Mouse (Mus musculus) frontal cortex, postnatal 10 days (tissue): ENCODE results near the gene Mlst8.
"Not testable (repeated sequence)": the region's sequence is repeated elsewhere in the genome, so short reads cannot be mapped to it uniquely, and the experiment has no call there.

Source experiments
- DNase-seq, 2 experiments: peaks; one replicate each; pipeline ENCODE4 v3.0.0; 2022; ENCODE audit warnings: low spot score in 2 of 2, mixed read lengths in 1 of 2

Gene Mlst8

DNA sequence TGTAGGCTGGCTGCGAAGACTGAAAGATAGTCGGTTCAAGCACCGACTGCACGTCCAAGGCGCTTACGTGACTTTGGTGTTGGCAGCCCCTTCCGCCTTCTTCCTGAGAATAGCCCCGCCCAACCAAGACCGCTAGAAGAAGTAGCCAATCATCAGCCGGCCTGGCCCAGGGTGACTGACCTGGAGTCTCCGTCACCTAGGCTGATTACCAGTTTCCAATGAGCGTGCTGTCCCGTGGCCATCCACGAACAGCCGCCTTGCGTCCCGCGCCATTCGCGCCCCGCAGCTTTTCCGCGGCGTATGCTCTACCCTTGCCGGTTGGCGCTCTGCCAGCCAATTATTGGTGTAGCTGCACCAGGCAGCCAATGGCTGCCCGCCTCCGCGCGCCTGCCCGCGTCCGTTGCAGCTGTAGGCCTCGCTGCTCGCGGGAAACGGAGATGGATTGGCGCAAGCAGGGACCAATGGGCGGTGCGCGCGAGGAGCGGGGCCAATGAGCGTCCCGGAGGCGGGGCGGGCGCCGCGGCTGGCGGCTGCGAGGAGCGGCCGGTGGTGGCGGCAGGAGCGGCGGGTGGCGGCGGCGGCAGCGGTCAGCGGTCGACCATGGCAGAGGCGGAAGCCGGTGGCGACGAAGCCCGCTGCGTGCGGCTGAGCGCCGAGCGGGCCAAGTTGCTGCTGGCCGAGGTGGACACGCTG lies 8.8 kb downstream of the Mlst8 start, which contains the start of the genes E4f1 and Pgp:
E4f1 (minus strand) TSS at position 404 of the 693 bp plus-strand sequence.
Pgp (plus strand) TSS at position 483 of the 693 bp plus-strand sequence.
- DNase-seq, result peak; percentile 98 to 99

DNA sequence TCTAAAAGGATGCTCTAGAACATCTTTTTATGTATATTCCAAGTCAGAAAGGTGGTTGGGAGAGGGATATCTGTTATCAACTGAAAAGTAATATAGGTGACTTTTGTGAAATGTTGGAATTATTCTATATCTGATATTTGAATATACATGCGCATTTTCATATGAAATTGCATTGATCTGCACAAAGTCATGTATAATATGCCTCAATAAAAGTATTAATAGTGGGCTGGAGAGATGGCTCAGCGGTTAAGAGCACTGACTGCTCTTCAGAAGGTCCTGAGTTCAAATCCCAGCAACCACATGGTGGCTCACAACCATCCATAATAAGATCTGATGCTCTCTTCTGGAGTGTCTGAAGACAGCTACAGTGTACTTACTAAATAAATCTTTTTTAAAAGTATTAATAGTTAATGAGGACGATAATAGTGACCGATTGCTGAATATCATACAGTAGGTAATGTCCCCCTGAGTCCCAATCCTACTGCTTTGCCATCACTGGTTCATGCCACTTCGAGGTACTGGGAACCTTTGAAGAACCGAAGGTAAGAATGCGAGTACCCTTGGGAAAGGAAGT lies 9.5 kb downstream of the Mlst8 start:
- DNase-seq, result no peak

- DNase-seq, result no peak
Observed at GRCm38 (mm10) chr17:24468636-24469246, 10.1 kb downstream of the Mlst8 start.

GRCm38 (mm10) chr17:24463374-24464133 lies 15.3 kb downstream of the Mlst8 start:
- no peak for DNase-seq

DNA sequence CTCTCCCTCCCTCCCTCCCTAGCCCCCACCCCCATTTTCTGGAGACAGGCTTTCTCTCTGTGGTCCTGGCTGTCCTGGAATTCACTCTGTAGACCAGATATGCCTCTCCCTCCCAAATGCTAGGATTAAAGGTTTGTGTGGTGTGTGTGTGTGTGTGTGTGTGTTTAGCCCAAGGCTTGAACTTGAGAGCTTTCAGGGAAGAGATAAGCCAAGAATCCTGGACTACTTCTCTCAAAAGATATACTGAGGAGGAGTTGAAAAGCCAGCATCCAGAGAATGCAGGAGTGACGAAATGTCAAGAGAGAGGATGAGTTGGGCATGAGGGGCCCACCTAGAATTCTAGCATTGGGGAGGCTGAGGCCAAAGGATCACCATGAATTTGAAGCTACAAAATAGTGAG lies 15.9 kb downstream of the Mlst8 start:
- DNase-seq, result no peak

DNA sequence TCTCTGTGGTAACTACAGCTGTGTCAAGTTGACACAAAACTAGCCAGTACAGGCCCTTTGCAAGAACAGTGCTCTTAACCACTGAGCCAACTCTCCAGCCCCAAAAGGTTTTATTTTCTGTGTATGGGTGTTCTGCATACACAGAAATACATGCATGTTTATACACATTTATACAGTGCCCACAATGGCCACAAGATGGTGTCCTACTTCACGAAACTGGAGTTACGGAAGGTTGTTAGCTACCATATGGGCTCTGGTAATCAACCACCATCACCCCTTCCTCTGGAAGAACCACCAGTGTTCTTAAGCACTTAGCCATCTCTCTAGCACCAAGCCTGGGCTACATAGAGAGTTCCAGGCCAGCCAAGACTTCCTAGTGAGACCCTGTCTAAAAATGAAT lies 17.3 kb downstream of the Mlst8 start:
- no peak for DNase-seq

- DNase-seq, result not testable (repeated sequence)
Observed at GRCm38 (mm10) chr17:24455523-24456206, 23.2 kb downstream of the Mlst8 start.

DNA sequence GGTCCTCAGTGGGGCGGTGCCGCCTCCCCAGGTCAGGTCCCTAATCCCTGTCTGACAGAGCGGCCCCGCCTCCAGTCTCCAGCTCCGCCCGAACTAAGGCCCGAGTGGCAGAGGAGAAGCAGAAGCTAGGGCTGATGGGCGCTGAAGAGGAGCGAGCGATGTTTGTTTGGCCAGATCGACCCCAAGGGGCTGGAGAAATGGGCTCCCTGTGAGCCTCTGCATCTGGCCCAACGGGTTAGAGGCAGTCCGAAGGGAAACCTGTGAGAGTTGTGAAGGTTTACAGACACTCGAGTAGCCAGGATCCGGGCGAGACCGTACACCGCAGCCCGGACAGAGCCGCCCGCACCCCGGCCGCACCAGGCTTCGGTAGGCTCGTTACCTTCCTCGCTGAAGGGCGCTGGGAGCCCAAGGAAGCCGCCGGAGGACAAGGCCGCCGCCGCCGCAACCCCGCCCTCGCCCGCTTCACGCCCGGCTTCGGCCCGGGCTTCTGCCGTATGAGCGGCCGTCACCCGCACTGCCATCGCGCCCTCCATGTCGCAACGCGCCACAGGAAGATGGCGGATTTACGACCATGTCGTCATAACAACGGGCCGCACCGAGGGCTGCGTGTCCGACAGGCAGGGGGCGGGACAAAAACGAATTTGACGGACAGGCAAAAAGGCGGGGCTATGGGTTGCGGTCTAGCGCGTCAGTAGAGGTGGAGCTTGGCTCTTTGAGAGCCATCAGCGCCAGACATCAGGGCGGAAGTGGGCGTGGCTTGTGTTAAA lies 23.9 kb downstream of the Mlst8 start:
- peak; percentile 98 to 99 for DNase-seq

DNA sequence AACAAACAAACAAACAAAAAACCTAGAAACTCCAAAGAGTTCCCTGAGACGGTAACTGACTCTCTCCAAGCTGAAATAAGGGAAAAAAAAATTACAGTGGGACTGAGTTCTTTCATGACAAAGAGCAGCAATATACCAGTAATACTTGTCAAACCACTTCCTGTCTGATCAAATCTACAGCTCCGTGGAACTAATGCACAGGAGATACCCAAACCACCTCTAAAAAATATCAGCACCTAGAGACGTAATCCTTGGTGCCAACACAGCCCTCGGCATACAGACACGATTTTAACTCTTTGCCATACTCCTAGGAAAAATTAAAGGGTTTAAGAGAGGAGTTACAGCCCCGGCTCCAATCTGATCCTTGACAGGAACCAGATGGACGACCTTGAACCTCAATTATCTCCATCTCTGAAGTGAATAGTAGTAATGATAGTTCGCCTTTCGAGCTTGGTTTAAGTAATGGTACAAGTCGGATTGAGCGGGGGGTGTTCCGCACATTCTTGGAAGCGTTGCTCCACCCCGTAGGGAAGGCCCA lies 24.6 kb downstream of the Mlst8 start:
- no peak for DNase-seq

DNA sequence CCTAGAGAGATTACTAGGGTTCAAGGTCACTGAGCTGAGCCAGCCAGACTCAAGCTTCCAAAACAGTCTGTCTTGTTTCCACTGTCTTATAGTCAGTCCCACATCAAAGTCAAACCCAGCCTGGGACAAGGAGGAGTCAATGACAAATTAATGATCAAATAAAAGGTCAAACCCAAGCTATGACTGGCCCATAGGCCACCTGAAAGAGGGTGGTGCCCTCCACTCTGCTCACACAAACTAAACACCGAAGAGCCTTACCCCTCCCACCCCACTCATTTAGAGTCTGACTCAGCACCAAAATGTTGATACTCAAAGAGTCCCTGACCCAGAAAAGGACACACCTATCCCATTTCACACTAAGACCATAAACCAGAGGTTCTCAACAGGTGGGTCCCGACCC lies 25.5 kb downstream of the Mlst8 start:
- DNase-seq, result no peak

GRCm38 (mm10) chr17:24451220-24451619 lies 27.7 kb downstream of the Mlst8 start:
- DNase-seq, result no peak

GRCm38 (mm10) chr17:24449507-24449906 lies 29.4 kb downstream of the Mlst8 start:
- DNase-seq, result no peak

GRCm38 (mm10) chr17:24446590-24446989 lies 32.3 kb downstream of the Mlst8 start:
- no peak for DNase-seq

DNA sequence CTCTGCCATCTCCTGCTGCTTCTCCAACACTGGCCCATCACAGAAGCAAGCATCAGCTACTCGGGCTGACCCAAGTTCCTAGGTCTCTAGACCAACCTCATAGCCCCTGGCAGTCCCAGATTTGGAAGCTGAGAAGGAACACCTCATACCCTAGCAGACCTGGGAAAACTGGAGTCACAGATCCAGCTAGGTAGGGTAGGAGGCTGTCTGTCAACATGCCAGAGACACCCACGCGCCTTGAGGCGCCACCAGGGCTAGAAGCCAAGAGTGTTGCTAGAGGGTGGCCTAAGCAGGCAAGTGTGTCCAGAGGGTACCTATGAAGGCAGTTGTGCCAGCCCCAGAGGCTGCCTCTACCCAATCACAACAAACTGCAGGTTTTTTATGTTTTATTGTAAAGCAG lies 35.5 kb downstream of the Mlst8 start:
- DNase-seq, result no peak

GRCm38 (mm10) chr17:24442632-24443155 lies 36.2 kb downstream of the Mlst8 start, which contains the start of gene Dnase1l2:
Gene Dnase1l2 (minus strand): TSS chr17:24443105.
- no peak for DNase-seq

DNA sequence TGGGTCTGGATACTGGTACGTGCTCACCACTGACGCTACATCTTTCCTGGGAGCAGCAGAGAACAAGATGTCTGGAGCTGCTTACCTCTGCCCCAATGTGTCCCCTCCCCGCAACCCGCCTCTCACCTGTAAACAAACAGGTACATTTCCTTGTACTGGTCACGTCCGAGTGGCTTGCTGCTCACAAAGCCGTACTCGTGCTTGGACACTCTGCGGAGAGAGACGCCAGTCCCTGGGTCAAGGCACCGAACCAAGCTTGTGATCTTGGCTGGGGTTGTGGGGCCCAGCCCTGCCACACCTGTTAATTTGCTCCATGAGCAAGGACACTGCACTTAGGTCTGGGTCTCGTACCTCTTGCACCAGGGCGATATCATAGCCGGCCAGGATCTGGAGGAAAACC lies 36.8 kb downstream of the Mlst8 start:
- DNase-seq, result no peak

GRCm38 (mm10) chr17:24441148-24441547 lies 37.7 kb downstream of the Mlst8 start:
- DNase-seq, result no peak

DNA sequence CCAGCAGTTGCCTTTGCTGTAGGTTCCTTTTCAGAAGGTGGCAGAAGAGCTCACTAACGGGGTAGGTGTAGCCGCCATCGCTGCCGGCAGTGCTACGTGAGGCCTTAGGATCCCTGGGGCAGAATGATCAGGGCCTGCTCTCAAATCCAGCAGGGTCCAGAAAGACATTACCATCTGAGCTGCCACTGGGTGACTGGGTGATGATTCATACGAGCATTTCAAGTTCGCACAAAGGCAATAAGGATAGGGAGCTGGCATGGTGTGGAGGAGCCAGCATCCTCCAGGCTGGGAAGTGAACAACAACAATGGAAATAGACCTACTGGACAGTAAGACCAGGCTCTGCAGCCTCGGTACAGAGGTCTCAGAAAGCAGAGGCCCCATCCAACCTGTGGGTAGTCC lies 38.5 kb downstream of the Mlst8 start:
- no peak for DNase-seq

DNA sequence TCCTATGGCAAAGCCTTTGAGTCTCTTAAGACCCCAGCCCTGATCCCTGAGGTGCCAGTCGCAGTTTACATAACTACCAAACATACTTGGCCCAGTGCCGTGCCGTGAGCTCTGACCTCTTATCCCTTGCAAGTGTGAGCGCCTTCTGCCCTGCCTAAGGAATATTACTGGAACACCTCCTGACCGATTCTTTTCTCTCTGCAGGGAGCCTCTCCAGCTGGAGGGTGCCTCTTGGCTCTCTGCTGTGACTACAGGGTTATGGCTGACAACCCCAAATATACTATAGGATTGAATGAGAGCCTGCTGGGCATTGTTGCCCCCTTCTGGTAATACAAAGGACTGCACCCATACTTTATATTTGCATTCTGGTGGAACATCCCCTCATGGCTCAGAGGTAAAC lies 41.9 kb downstream of the Mlst8 start:
- DNase-seq, result no peak

DNA sequence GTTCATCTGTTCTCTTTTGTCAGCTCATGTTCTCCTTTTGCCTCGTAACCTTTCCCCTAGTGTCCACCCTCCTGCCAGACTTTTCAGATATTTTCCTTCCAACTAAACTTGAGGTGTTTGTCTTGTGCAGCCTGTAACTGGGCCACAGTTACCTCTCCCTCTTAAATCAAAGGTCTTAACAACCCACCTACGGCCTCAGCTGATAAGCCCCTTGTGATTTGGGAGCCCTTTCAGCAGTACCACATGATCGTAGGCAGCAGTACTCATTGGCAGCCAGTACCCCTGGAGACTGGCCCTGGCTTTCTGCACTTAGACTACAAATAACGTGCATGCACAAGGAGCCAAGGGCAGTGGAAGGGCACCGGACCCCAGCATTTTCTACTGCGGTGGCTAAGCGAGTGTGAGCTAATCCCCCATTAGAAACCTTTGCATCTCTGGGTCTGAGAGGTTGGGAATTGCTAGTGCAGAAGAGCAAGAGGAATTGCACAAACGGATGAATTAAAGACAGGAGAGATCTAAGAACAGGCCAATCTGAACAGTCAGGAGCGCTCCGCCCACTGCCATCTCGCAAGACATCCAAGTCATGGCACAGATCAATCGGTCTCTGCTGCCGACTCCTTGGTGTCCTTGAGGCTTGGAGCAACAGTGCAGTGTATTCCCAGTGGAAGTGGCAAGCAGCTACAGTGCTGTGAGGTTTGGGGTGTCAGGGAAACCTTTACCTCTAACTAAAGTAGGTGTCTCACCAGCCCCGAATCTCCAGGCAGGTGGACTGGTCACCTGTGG lies 49.5 kb downstream of the Mlst8 start:
- no peak for DNase-seq
